Mouse (Mus musculus): ENCODE measurements around the gene Tspan4.

The Tspan4 gene

GRCm38 (mm10) chr7:141476981-141477370, 1.9 kb downstream of the Tspan4 start:
- no peak for DNase-seq (ENCODE audit: low spot score in 2 of 2)

- no peak for DNase-seq (ENCODE audit: low spot score in 2 of 2)
These were observed 2.7 kb downstream of the Tspan4 start for GRCm38 (mm10) chr7:141477578-141478269.

GRCm38 (mm10) chr7:141478270-141478748, 3.3 kb downstream of the Tspan4 start:
- DNase-seq (ENCODE audit: low spot score in 2 of 2), result no peak

- DNase-seq (ENCODE audit: low spot score in 2 of 2), result peak; percentile 64 to 78
These were observed 5.9 kb downstream of the Tspan4 start for GRCm38 (mm10) chr7:141480842-141481497.

GRCm38 (mm10) chr7:141481498-141482401, 6.7 kb downstream of the Tspan4 start:
- DNase-seq (ENCODE audit: low spot score in 2 of 2), result peak in 1 of 2 experiments; percentile 60

GRCm38 (mm10) chr7:141482531-141483024, 7.5 kb downstream of the Tspan4 start:
- no peak for DNase-seq (ENCODE audit: low spot score in 2 of 2)

GRCm38 (mm10) chr7:141483114-141483653, 8.1 kb downstream of the Tspan4 start:
- no peak for DNase-seq (ENCODE audit: low spot score in 2 of 2)

- no peak for DNase-seq (ENCODE audit: low spot score in 2 of 2)
These were observed 9.4 kb downstream of the Tspan4 start for GRCm38 (mm10) chr7:141484186-141485120.

- DNase-seq (ENCODE audit: low spot score in 2 of 2), result no peak
These were observed 10.1 kb downstream of the Tspan4 start for GRCm38 (mm10) chr7:141485186-141485585.

GRCm38 (mm10) chr7:141485606-141486005, 10.6 kb downstream of the Tspan4 start:
- no peak for DNase-seq (ENCODE audit: low spot score in 2 of 2)

GRCm38 (mm10) chr7:141486239-141486638, 11.2 kb downstream of the Tspan4 start:
- no peak for DNase-seq (ENCODE audit: low spot score in 2 of 2)

GRCm38 (mm10) chr7:141487141-141487540, 12.1 kb downstream of the Tspan4 start:
- no peak for DNase-seq (ENCODE audit: low spot score in 2 of 2)

GRCm38 (mm10) chr7:141491151-141491550, 16.1 kb downstream of the Tspan4 start:
- no peak for DNase-seq (ENCODE audit: low spot score in 2 of 2)

- no peak for DNase-seq (ENCODE audit: low spot score in 2 of 2)
These were observed 17.7 kb downstream of the Tspan4 start for GRCm38 (mm10) chr7:141492738-141493137.

- no peak for DNase-seq (ENCODE audit: low spot score in 2 of 2)
These were observed 18.7 kb downstream of the Tspan4 start for GRCm38 (mm10) chr7:141493729-141494128.

- no peak for DNase-seq (ENCODE audit: low spot score in 2 of 2)
These were observed 20.3 kb downstream of the Tspan4 start for GRCm38 (mm10) chr7:141495379-141495778.

GRCm38 (mm10) chr7:141495940-141496339, 20.9 kb downstream of the Tspan4 start:
- DNase-seq (ENCODE audit: low spot score in 2 of 2), result no peak

GRCm38 (mm10) chr7:141497600-141497999, 22.6 kb downstream of the Tspan4 start:
- no peak for DNase-seq (ENCODE audit: low spot score in 2 of 2)

- no peak for DNase-seq (ENCODE audit: low spot score in 2 of 2)
These were observed 26.9 kb downstream of the Tspan4 start for GRCm38 (mm10) chr7:141501820-141502555.

- DNase-seq (ENCODE audit: low spot score in 2 of 2), result no peak
These were observed 27.5 kb downstream of the Tspan4 start for GRCm38 (mm10) chr7:141502556-141502905.
